ENCODE assay signal across 9 mouse cellular contexts in genomic region chr7:78658026-78658425, GRCm38 (mm10).
A peak's percentile ranks its signal among the peaks of the same experiment; 100 is the strongest.
DNase-seq lines count a peak whose midpoint lies in the region; ATAC-seq and TF ChIP-seq lines count a peak whose summit lies in the region.
"Had no signal": no experiment of that assay in that cellular context is flagged by ENCODE, and none has a peak within 500 bp of the region (broad histone marks: within the 10 kb centered on the region; RNA-seq: fewer than 3 reads in every experiment).

No protein-coding gene starts in this region.

- intact Hi-C loops in heart, postnatal 14 days (cut with DNase I), result no loop called here

- H3K4me1 ChIP-seq in intestine, embryonic 15.5 days (replicated peaks), result no peaks in the 10 kb centered on the region
- no peaks in the 10 kb centered on the region for H3K4me1 ChIP-seq in thymus, adult 2 months (replicated peaks; ENCODE audit: control insufficient read depth, insufficient read depth, low read length)
- H3K4me1 ChIP-seq: stomach, embryonic 15.5 days had no signal

- no peak overlapping the region for H3K27ac ChIP-seq in intestine, embryonic 15.5 days
- H3K27ac ChIP-seq in thymus, adult 2 months (ENCODE audit: control insufficient read depth, insufficient read depth, low read length), result no peak overlapping the region
- H3K27ac ChIP-seq: stomach, embryonic 15.5 days had no signal

- 65% methylated on average over 10 of the region's 10 CpGs for WGBS in intestine, embryonic 15.5 days
- 87% methylated on average over 10 of the region's 10 CpGs for WGBS in thymus, adult 2 months

- TF ChIP-seq CTCF in thymus, adult 2 months (IDR thresholded peaks at IDR 0.05; ENCODE audit: borderline replicate concordance, control insufficient read depth, extremely low read depth, insufficient read depth, low read length, poor library complexity), result no peak

- H3K27me3 ChIP-seq in intestine, embryonic 15.5 days (replicated peaks), result no peaks in the 10 kb centered on the region
- no peaks in the 10 kb centered on the region for H3K27me3 ChIP-seq in thymus, adult 2 months (ENCODE audit: control insufficient read depth, insufficient read depth, low read length)
- H3K27me3 ChIP-seq: stomach, embryonic 15.5 days had no signal

- ATAC-seq in intestine, embryonic 15.5 days, result no peak

- no peaks in the 10 kb centered on the region for H3K9me3 ChIP-seq in intestine, embryonic 15.5 days
- H3K9me3 ChIP-seq: stomach, embryonic 15.5 days had no signal

- no peak overlapping the region for H3K4me2 ChIP-seq in intestine, embryonic 15.5 days (replicated peaks)
- H3K4me2 ChIP-seq: lung, embryonic 14.5 days; stomach, embryonic 15.5 days had no signal

- H3K36me3 ChIP-seq in intestine, embryonic 15.5 days, result no peaks in the 10 kb centered on the region
- no peaks in the 10 kb centered on the region for H3K36me3 ChIP-seq in thymus, adult 2 months (ENCODE audit: control insufficient read depth, insufficient read depth, low read length)
- H3K36me3 ChIP-seq: stomach, embryonic 15.5 days had no signal

- DNase-seq in urinary bladder, postnatal 14 days (ENCODE audit: low spot score), result peak; percentile 5
- DNase-seq in urinary bladder, postnatal 25 days (ENCODE audit: low spot score), result no peak
- peak; percentile 17 for DNase-seq in cerebellum, adult 9-10 months
- DNase-seq in heart, postnatal 14 days, result peak; percentile 39 to 57
- peak; percentile 57 for DNase-seq in ovary, adult 18-20 months (ENCODE audit: low spot score)
- no peak for DNase-seq in thymus, adult 2 months
- DNase-seq: lung, embryonic 14.5 days had no signal

- no peak overlapping the region for H3K4me3 ChIP-seq in intestine, embryonic 15.5 days (replicated peaks)
- H3K4me3 ChIP-seq in thymus, adult 2 months (ENCODE audit: control insufficient read depth, insufficient read depth, low read length), result no peak overlapping the region
- H3K4me3 ChIP-seq: stomach, embryonic 15.5 days had no signal

- TF ChIP-seq POLR2A in thymus, adult 2 months (IDR thresholded peaks at IDR 0.05; ENCODE audit: control insufficient read depth, extremely low read depth, insufficient read depth, low read length, poor library complexity), result no peak

- H3K9ac ChIP-seq in intestine, embryonic 15.5 days, result no peak overlapping the region
- H3K9ac ChIP-seq: lung, embryonic 14.5 days; stomach, embryonic 15.5 days had no signal

Comparison
In these comparisons a context has a peak if more than half of its experiments do, and no peak if none do; other contexts are left out.
1. DNase-seq: peak in urinary bladder, postnatal 14 days (single experiment), cerebellum, adult 9-10 months (single experiment), heart, postnatal 14 days (2 of 2) and ovary, adult 18-20 months (single experiment); none in urinary bladder, postnatal 25 days (single experiment) and thymus, adult 2 months (single experiment).